Mouse (Mus musculus) liver, adult 2 months (tissue): ENCODE results near the gene Pole4.

Source experiments
- CTCF ChIP-seq: fragments of 200-500 bp; IDR thresholded peaks from 2 replicates; pipeline ENCODE4 v1.5.1; 2011; ENCODE audit warnings: low read depth, low read length, control low read depth
- POLR2A ChIP-seq: fragments of 200-500 bp; IDR thresholded peaks from 2 replicates; pipeline ENCODE4 v1.6.1; 2011; ENCODE audit warnings: low read length, control low read depth; ENCODE audit not compliant: insufficient read depth; ENCODE audit errors: extremely low read depth

DNA sequence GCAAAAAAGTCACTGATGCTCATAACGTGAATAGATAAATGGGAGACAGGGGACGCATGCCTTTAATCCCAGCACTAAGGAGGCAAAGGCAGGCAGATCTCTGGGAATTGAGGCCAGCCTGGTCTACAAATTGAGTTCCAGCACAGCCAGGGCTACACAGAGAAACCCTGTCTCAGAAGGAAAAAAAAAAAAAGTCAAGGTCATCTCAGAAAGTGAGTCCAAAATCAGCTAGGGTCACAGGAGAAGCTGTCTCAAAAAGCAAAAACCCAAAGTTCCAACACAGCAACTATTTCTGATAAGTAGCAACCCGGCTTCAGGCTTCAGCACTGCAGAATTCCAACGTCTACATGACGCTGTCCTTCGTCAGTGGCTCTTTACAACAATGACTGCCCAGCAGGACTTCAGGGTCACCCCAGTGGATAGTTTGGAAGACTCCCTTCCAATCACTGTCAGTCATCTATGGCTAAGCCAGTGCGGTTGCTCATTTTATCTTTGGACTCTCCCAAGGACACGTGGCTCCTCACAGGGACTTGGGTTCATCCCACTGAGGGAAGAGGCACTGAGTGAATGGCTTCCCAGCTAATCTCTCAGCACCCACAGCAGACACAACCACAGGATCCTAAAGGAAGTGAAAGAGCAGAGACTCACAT is 35.8 kb upstream of the Pole4 start:
- TF ChIP-seq CTCF (no peak), POLR2A (no peak)
